Mouse (Mus musculus) G1E (cell line): Measurements from ENCODE around the gene Gpr22. TPM values are rescaled to one million over a fixed set of nuclear protein-coding genes. Genes with fewer than 3 reads are reported as not detected.

ENCODE experiments used
- ATAC-seq: 2 replicates; pipeline ENCODE4 v1.8.0; 2016; ENCODE audit warnings: mild to moderate bottlenecking; ENCODE audit not compliant: insufficient number of reproducible peaks, poor library complexity, low FRiP score, severe bottlenecking; ENCODE audit errors: extremely low read depth
- DNase-seq: peaks from one replicate; pipeline ENCODE4 v3.0.0; 2012; ENCODE audit warnings: low spot score
- H3K27me3 ChIP-seq: 2 replicates; pipeline ENCODE4 v1.6.1; 2012; ENCODE audit warnings: mild to moderate bottlenecking, low read length, inconsistent platforms; ENCODE audit not compliant: insufficient read depth
- H3K36me3 ChIP-seq: replicated peaks from 2 replicates; pipeline ENCODE3; 2012; ENCODE audit warnings: mild to moderate bottlenecking, inconsistent platforms
- H3K4me1 ChIP-seq: 2 replicates; pipeline ENCODE4 v1.6.1; 2012; ENCODE audit warnings: low read depth, low read length, inconsistent platforms, mixed read lengths; ENCODE audit not compliant: insufficient read depth
- H3K4me3 ChIP-seq: 2 replicates; pipeline ENCODE4 v1.5.1; 2012; ENCODE audit warnings: low read depth, mild to moderate bottlenecking, inconsistent platforms, low read length, moderate library complexity, mixed read lengths
- H3K9me3 ChIP-seq: replicated peaks from 2 replicates; pipeline ENCODE4 v1.6.1; 2012; ENCODE audit warnings: inconsistent platforms
- CTCF ChIP-seq: IDR thresholded peaks from 2 replicates; pipeline ENCODE4 v1.5.1; 2012; ENCODE audit warnings: low read depth, low read length, inconsistent platforms, mixed read lengths
- GATA1 ChIP-seq: IDR thresholded peaks from 2 replicates; pipeline ENCODE4 v1.6.1; 2012; ENCODE audit warnings: borderline replicate concordance, low read length, inconsistent platforms, mixed read lengths
- GATA2 ChIP-seq: IDR thresholded peaks from 2 replicates; pipeline ENCODE4 v1.6.1; 2012; ENCODE audit warnings: low read depth, low read length, inconsistent platforms, borderline replicate concordance
- POLR2AphosphoS5 ChIP-seq: IDR thresholded peaks from 2 replicates; pipeline ENCODE4 v1.6.1; 2012; ENCODE audit warnings: low read depth, low read length, inconsistent platforms; ENCODE audit not compliant: insufficient replicate concordance
- TAL1 ChIP-seq: conservative IDR thresholded peaks from 2 replicates; pipeline ENCODE4 v1.6.1; 2012; ENCODE audit warnings: low read depth, low read length, inconsistent platforms, mixed read lengths
- polyA plus RNA-seq: library from polyadenylated mRNA; stranded (reverse); fragments of >175 nt; gene quantifications from 2 replicates; pipeline ENCODE4 v1.2.3, GENCODE M21; 2012
- total RNA-seq, 2 experiments: library from RNA; stranded (forward) in 1 of 2; stranded (reverse) in 1 of 2; fragments of 200-1000 nt in 1 of 2; fragments of >200 nt in 1 of 2; fragmentation: Nextera tagmentation in 1 of 2; gene quantifications; 2 replicates each; pipeline ENCODE4 v1.2.3; 2014 to 2017

Gene Gpr22
- total RNA-seq (2014; fragmentation: Nextera tagmentation) (not detected in 2 replicates), total RNA-seq (2017) (0.16 and 0.41 TPM in 2 replicates), polyA plus RNA-seq (not detected in 2 replicates)

- TF ChIP-seq POLR2AphosphoS5 (no peak), TAL1 (no peak), GATA2 (no peak), GATA1 (no peak), CTCF (no peak)
- no peak within 1 kb of the TSS for H3K4me3 ChIP-seq
Measured at GRCm38 (mm10) chr12:31713600-31713999, at the start of gene Gpr22. Gpr22 (minus strand) TSS chr12:31713947.

GRCm38 (mm10) chr12:31755885-31756755 is 42.4 kb upstream of the Gpr22 start:
- peaks cover 5% of the 10 kb centered on the region for H3K36me3 ChIP-seq
- no peaks in the 10 kb centered on the region for H3K4me1 ChIP-seq
- DNase-seq (no peak), ATAC-seq (no peak)
- H3K27me3 ChIP-seq = no peaks in the 10 kb centered on the region
- no peaks in the 10 kb centered on the region for H3K9me3 ChIP-seq
- H3K4me3 ChIP-seq = no peak overlapping the region
- TF ChIP-seq CTCF (no peak), GATA2 (no peak), TAL1 (no peak), POLR2AphosphoS5 (no peak), GATA1 (no peak)

More at GRCm38 (mm10) chr12:31713600-31713999, at the start of gene Gpr22:
- Histone ChIP-seq H3K36me3 (peaks cover 8% of the 10 kb centered on the region), H3K9me3 (no peaks in the 10 kb centered on the region), H3K27me3 (no peaks in the 10 kb centered on the region), H3K4me1 (peaks cover 3% of the 10 kb centered on the region; the same call in 1 of the 2 replicates)
- ATAC-seq = no peak
- DNase-seq = no peak

GRCm38 (mm10) chr12:31754465-31754864 is 40.7 kb upstream of the Gpr22 start:
- Histone ChIP-seq H3K27me3 (no peaks in the 10 kb centered on the region), H3K4me1 (no peaks in the 10 kb centered on the region), H3K36me3 (peaks cover 2% of the 10 kb centered on the region), H3K4me3 (no peak overlapping the region), H3K9me3 (no peaks in the 10 kb centered on the region)
- no peak for ATAC-seq
- TF ChIP-seq TAL1 (no peak), GATA2 (no peak), CTCF (no peak), POLR2AphosphoS5 (no peak), GATA1 (no peak)
- DNase-seq = no peak

- no peaks in the 10 kb centered on the region for H3K4me1 ChIP-seq
- ATAC-seq (no peak), DNase-seq (no peak)
- H3K9me3 ChIP-seq = no peaks in the 10 kb centered on the region
- peaks cover 14% of the 10 kb centered on the region for H3K36me3 ChIP-seq
- no peak overlapping the region for H3K4me3 ChIP-seq
- H3K27me3 ChIP-seq = no peaks in the 10 kb centered on the region
- no peak for TF ChIP-seq CTCF
- no peak for TF ChIP-seq POLR2AphosphoS5
- TF ChIP-seq GATA1 = no peak
- TF ChIP-seq TAL1 = no peak
- no peak for TF ChIP-seq GATA2
Measured at GRCm38 (mm10) chr12:31749846-31750245, 36.1 kb upstream of the Gpr22 start.

- peaks cover 3% of the 10 kb centered on the region for H3K9me3 ChIP-seq
- DNase-seq = no peak
- H3K4me3 ChIP-seq = no peak overlapping the region
- no peaks in the 10 kb centered on the region for H3K4me1 ChIP-seq
- no peaks in the 10 kb centered on the region for H3K27me3 ChIP-seq
- H3K36me3 ChIP-seq = peaks cover 22% of the 10 kb centered on the region
- TF ChIP-seq POLR2AphosphoS5 (no peak), TAL1 (no peak), GATA2 (no peak), GATA1 (no peak), CTCF (no peak)
- ATAC-seq = no peak
Measured at GRCm38 (mm10) chr12:31747301-31747700, 33.6 kb upstream of the Gpr22 start.

- TF ChIP-seq GATA2 (no peak), GATA1 (no peak), CTCF (no peak), TAL1 (no peak), POLR2AphosphoS5 (no peak)
Measured at GRCm38 (mm10) chr12:31734616-31735015, 20.9 kb upstream of the Gpr22 start.

More at GRCm38 (mm10) chr12:31734616-31735015, 20.9 kb upstream of the Gpr22 start:
- DNase-seq = no peak
- H3K27me3 ChIP-seq = no peaks in the 10 kb centered on the region
- peaks cover 5% of the 10 kb centered on the region for H3K4me1 ChIP-seq
- ATAC-seq = no peak
- H3K36me3 ChIP-seq = no peaks in the 10 kb centered on the region
- H3K9me3 ChIP-seq = no peaks in the 10 kb centered on the region
- H3K4me3 ChIP-seq = no peak overlapping the region
